8 mouse cellular contexts compared by ENCODE assay signal in the genomic region with DNA sequence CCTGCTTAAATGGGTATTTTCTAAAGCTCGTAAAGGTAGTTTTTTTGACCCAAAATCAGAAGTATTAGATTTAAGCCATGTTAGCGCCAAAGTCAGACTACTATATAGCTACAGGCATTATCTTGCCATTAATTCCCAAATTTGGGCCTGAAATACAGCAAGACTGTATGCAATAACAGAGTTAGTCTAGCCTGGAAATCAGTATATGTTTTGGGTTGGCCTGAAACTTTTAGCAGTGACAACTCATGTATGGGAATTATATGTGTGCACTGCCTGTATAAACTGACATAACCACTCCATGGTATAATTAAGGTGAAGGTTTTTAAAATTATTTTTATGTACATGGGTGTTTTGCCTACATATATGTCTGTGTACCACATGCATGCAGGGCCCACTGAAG. TPM values are rescaled to one million over a fixed set of nuclear protein-coding genes. Genes with fewer than 3 reads are reported as not detected.
DNase-seq lines count a peak whose midpoint lies in the region; ATAC-seq and TF ChIP-seq lines count a peak whose summit lies in the region.

A gene (minus strand): TSS at position 101 of the 400 bp plus-strand sequence.

- H3K36me3 ChIP-seq in forebrain, postnatal 0 days (ENCODE audit: insufficient read depth): peaks cover 39% of the 10 kb centered on the region
- H3K36me3 ChIP-seq in hindbrain, embryonic 15.5 days: peaks cover 34% of the 10 kb centered on the region
- peaks cover 39% of the 10 kb centered on the region for H3K36me3 ChIP-seq in liver, postnatal 0 days (replicated peaks; ENCODE audit: insufficient read depth, low read length)

- no peak for TF ChIP-seq POLR2A in cerebellum, adult 2 months (IDR thresholded peaks at IDR 0.05; ENCODE audit: borderline replicate concordance, insufficient read depth, low read length)

- peak within 1 kb of the TSS; percentile 84 for H3K4me2 ChIP-seq in forebrain, postnatal 0 days (ENCODE audit: low read depth)
- peak within 1 kb of the TSS; percentile 77 for H3K4me2 ChIP-seq in hindbrain, embryonic 15.5 days
- H3K4me2 ChIP-seq in liver, postnatal 0 days (ENCODE audit: low read depth, low read length): peak within 1 kb of the TSS; percentile 91

- WGBS in cerebellum, adult 2 months: 89% methylated on average over 2 of the region's 2 CpGs
- 75% methylated on average over 2 of the region's 2 CpGs for WGBS in forebrain, postnatal 0 days
- 89% methylated on average over 2 of the region's 2 CpGs for WGBS in hindbrain, embryonic 15.5 days
- 90% methylated on average over 2 of the region's 2 CpGs for WGBS in liver, postnatal 0 days (ENCODE audit: insufficient replicate concordance)

- ATAC-seq in activated CD4-positive, CD25-positive, alpha-beta regulatory T cell, adult 4 months: no peak
- no peak for ATAC-seq in forebrain, postnatal 0 days
- peak; percentile 1; the same call in 1 of the 2 replicates for ATAC-seq in hindbrain, embryonic 15.5 days (ENCODE audit: low FRiP score, low read depth)
- no peak for ATAC-seq in liver, postnatal 0 days

- no peak for TF ChIP-seq CTCF in cerebellum, adult 2 months (IDR thresholded peaks at IDR 0.05; ENCODE audit: borderline replicate concordance, insufficient read depth, low read depth, low read length)
- no peak for TF ChIP-seq CTCF in forebrain, postnatal 0 days (IDR thresholded peaks at IDR 0.05; ENCODE audit: low read depth)
- no peak for TF ChIP-seq CTCF in liver, postnatal 0 days (IDR thresholded peaks at IDR 0.05; ENCODE audit: low read depth)

- peak within 1 kb of the TSS; percentile 97 for H3K9ac ChIP-seq in forebrain, postnatal 0 days
- peak within 1 kb of the TSS; percentile 91 for H3K9ac ChIP-seq in hindbrain, embryonic 15.5 days
- H3K9ac ChIP-seq in liver, postnatal 0 days (replicated peaks): peak within 1 kb of the TSS; percentile 94

- peak within 1 kb of the TSS; percentile 88 for H3K4me3 ChIP-seq in cerebellum, adult 2 months (replicated peaks; ENCODE audit: insufficient read depth, low read depth, low read length)
- H3K4me3 ChIP-seq in forebrain, postnatal 0 days (ENCODE audit: low read depth, low read length): peak within 1 kb of the TSS; percentile 77
- peak within 1 kb of the TSS; percentile 82 for H3K4me3 ChIP-seq in hindbrain, embryonic 15.5 days
- H3K4me3 ChIP-seq in liver, postnatal 0 days (ENCODE audit: low read depth, low read length): peak within 1 kb of the TSS; percentile 78

- peak within 1 kb of the TSS; percentile 78 for H3K27ac ChIP-seq in cerebellum, adult 2 months (ENCODE audit: insufficient read depth, low read length)
- peak within 1 kb of the TSS; percentile 88 for H3K27ac ChIP-seq in forebrain, postnatal 0 days (ENCODE audit: low read depth, low read length)
- peak within 1 kb of the TSS; percentile 89 for H3K27ac ChIP-seq in hindbrain, embryonic 15.5 days (replicated peaks)
- peak within 1 kb of the TSS; percentile 91 for H3K27ac ChIP-seq in liver, postnatal 0 days (ENCODE audit: low read depth)

- peaks cover 5% of the 10 kb centered on the region; the same call in 1 of the 2 replicates for H3K4me1 ChIP-seq in cerebellum, adult 2 months (ENCODE audit: control insufficient read depth, insufficient read depth, low read length)
- peaks cover 14% of the 10 kb centered on the region; the same call in 1 of the 2 replicates for H3K4me1 ChIP-seq in forebrain, postnatal 0 days (ENCODE audit: insufficient read depth)
- peaks cover 28% of the 10 kb centered on the region for H3K4me1 ChIP-seq in hindbrain, embryonic 15.5 days (replicated peaks)
- peaks cover 26% of the 10 kb centered on the region for H3K4me1 ChIP-seq in liver, postnatal 0 days (ENCODE audit: insufficient read depth)

- no peak for TF ChIP-seq EP300 in liver, postnatal 0 days (IDR thresholded peaks at IDR 0.05; ENCODE audit: low read depth)

- no peaks in the 10 kb centered on the region for H3K9me3 ChIP-seq in forebrain, postnatal 0 days (ENCODE audit: low read length)
- H3K9me3 ChIP-seq in hindbrain, embryonic 15.5 days: no peaks in the 10 kb centered on the region
- no peaks in the 10 kb centered on the region for H3K9me3 ChIP-seq in liver, postnatal 0 days (ENCODE audit: low read length)

- H3K27me3 ChIP-seq in cerebellum, adult 2 months (ENCODE audit: control insufficient read depth, insufficient read depth, low read length): no peaks in the 10 kb centered on the region
- H3K27me3 ChIP-seq in forebrain, postnatal 0 days (ENCODE audit: insufficient read depth, low read length): no peaks in the 10 kb centered on the region
- no peaks in the 10 kb centered on the region for H3K27me3 ChIP-seq in hindbrain, embryonic 15.5 days
- no peaks in the 10 kb centered on the region for H3K27me3 ChIP-seq in liver, postnatal 0 days (ENCODE audit: insufficient read depth, low read length)

- no peak for DNase-seq in cerebellum, adult 2 months
- no peak for DNase-seq in cerebellum, adult 9-10 months
- no peak for DNase-seq in forebrain, postnatal 0 days
- no peak for DNase-seq in liver, postnatal 0 days
- no peak for DNase-seq in cerebellum, postnatal 25 days
- no peak for DNase-seq in embryo, embryonic 11 days

RNA-seq across cellular contexts. Expression of the gene that starts here (rescaled TPM):
- polyA plus RNA-seq in cerebellum, adult 2 months (2012; rRNA removed): 438 and 445 TPM in 2 replicates
- 100 to 1,000 TPM; 418 to 445 TPM for polyA plus RNA-seq in activated CD4-positive, CD25-positive, alpha-beta regulatory T cell, adult 4 months (2017; shearing (Covaris generic))
- total RNA-seq in forebrain, postnatal 0 days (2014; rRNA removed): 139 and 295 TPM in 2 replicates
- polyA plus RNA-seq in forebrain, postnatal 0 days (2015; fragmentation: Nextera tagmentation; extraction: Ambion mirVana): 570 and 702 TPM in 2 replicates
- polyA plus RNA-seq in hindbrain, embryonic 15.5 days (2015; fragmentation: Nextera tagmentation; extraction: Ambion mirVana): 716 and 780 TPM in 2 replicates
- polyA plus RNA-seq in liver, postnatal 0 days (2015; fragmentation: Nextera tagmentation; extraction: Ambion mirVana): 411 and 425 TPM in 2 replicates
